Mouse (Mus musculus) kidney, postnatal 0 days (tissue): ENCODE measurements around the gene Efcab14. TPM values are rescaled to one million over a fixed set of nuclear protein-coding genes. Genes with fewer than 3 reads are reported as not detected.

ENCODE experiments used
- ATAC-seq: fragments of 200-750 bp; cut with Nextera tagmentation; replicated peaks from 2 replicates; pipeline ENCODE4 v1.8.0; 2017; ENCODE audit warnings: low read depth, moderate number of reproducible peaks, moderate TSS enrichment, moderate library complexity; ENCODE audit not compliant: low FRiP score
- DNase-seq: peaks from one replicate; pipeline ENCODE4 v3.0.0-alpha.2; 2016; ENCODE audit warnings: low spot score
- H3K27ac ChIP-seq: fragments of 300-500 bp; sonication (generic); 2 replicates; pipeline ENCODE4 v1.5.1; 2014; ENCODE audit warnings: mild to moderate bottlenecking
- H3K27me3 ChIP-seq: fragments of 300-500 bp; sonication (generic); 2 replicates; pipeline ENCODE4 v1.6.1; 2014; ENCODE audit warnings: low read length, mixed read lengths; ENCODE audit not compliant: insufficient read depth
- H3K36me3 ChIP-seq: fragments of 300-500 bp; sonication (generic); 2 replicates; pipeline ENCODE4 v1.6.1; 2014; ENCODE audit warnings: low read length, mixed read lengths; ENCODE audit not compliant: insufficient read depth
- H3K4me1 ChIP-seq: fragments of 300-500 bp; sonication (generic); replicated peaks from 2 replicates; pipeline ENCODE4 v1.6.1; 2014; ENCODE audit warnings: antibody characterized with exemption, low read length, mixed read lengths; ENCODE audit not compliant: insufficient read depth
- H3K4me2 ChIP-seq: fragments of 300-500 bp; sonication (generic); 2 replicates; pipeline ENCODE4 v1.6.1; 2014; ENCODE audit warnings: mild to moderate bottlenecking, low read length, moderate library complexity, mixed read lengths
- H3K4me3 ChIP-seq: fragments of 300-500 bp; sonication (generic); replicated peaks from 2 replicates; pipeline ENCODE4 v1.5.1; 2014; ENCODE audit warnings: low read depth, low read length
- H3K9ac ChIP-seq: fragments of 300-500 bp; sonication (generic); 2 replicates; pipeline ENCODE4 v1.6.1; 2014; ENCODE audit warnings: low read depth, low read length
- H3K9me3 ChIP-seq: fragments of 300-500 bp; sonication (generic); replicated peaks from 2 replicates; pipeline ENCODE4 v1.6.1; 2016; ENCODE audit warnings: low read length, inconsistent platforms, mixed read lengths
- CTCF ChIP-seq: IDR thresholded peaks from 2 replicates; pipeline ENCODE4 v1.5.1; 2016; ENCODE audit warnings: antibody characterized with exemption, low read depth, mild to moderate bottlenecking, moderate library complexity
- WGBS: fragments of 180-500 bp; shearing (Covaris S2); extraction: QIAGEN DNeasy Blood & Tissue Kit; methylation state at CpG from one replicate; pipeline ENCODE4 v1.1.7; 2014; 5-methylcytosine and 5-hydroxymethylcytosine counted together
- polyA plus RNA-seq: library from polyadenylated mRNA; unstranded; fragments of >200 nt; fragmentation: Nextera tagmentation; extraction: Ambion mirVana; gene quantifications from 2 replicates; pipeline ENCODE4 v1.2.1, GENCODE M21; 2015

Gene Efcab14
- polyA plus RNA-seq, 1 experiment from 2014 or later, result 28.9 TPM

DNA sequence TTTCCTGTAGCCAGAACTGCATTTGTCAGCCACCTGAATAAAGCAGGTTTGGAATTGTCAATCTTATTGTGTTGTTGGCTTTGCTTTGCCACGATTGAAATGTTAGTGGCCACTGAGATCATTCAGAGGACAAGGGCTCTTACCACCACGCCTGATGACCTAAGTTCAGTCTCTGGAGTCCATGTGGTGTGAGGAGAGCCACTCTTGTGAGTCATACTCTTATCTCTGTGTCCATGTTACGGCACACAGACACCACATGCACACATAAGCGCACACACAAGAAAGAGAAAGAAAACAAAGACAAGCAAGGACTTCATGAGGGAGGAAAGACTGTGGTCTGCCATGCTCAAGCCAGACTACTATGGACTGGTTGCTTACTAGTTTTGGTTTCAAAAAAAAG is 5.6 kb downstream of the Efcab14 start:
- 96% methylated on average over 4 of the region's 4 CpGs for WGBS
- H3K9me3 ChIP-seq, result no peaks in the 10 kb centered on the region
- no peak for ATAC-seq

DNA sequence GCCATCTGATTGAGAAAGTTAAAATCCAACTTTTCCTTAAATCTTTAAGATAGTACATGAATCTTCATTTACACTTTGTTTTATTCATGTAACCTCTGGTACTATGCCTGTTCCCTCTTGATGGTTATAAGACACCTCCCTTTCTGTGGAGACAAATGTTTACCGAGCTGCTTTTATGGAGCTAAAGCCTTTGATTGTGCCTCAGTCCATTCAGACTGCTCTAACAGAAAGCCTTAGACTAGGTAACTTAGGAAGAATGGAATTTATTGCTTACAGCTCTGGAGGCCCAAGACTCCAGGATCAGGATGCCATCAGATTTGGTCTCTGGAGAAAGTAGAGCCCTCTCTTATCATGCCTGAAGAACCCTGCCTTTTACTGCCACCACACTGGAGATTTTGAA is 10.6 kb downstream of the Efcab14 start:
- 12% methylated on average over 1 of the region's 1 CpGs for WGBS
- no peaks in the 10 kb centered on the region for H3K9me3 ChIP-seq
- H3K4me2 ChIP-seq, result no peak overlapping the region
- TF ChIP-seq CTCF, result no peak
- DNase-seq, result no peak
- no peaks in the 10 kb centered on the region for H3K4me1 ChIP-seq
- no peak overlapping the region for H3K9ac ChIP-seq
- H3K27me3 ChIP-seq, result no peaks in the 10 kb centered on the region
- no peak overlapping the region for H3K27ac ChIP-seq
- H3K36me3 ChIP-seq, result peaks cover 25% of the 10 kb centered on the region; the same call in 1 of the 2 replicates
- no peak for ATAC-seq
- no peak overlapping the region for H3K4me3 ChIP-seq

More for the DNA sequence above, 5.6 kb downstream of the Efcab14 start:
- DNase-seq, result no peak
- Histone ChIP-seq H3K27me3 (no peaks in the 10 kb centered on the region), H3K4me2 (no peak overlapping the region), H3K4me3 (no peak overlapping the region), H3K36me3 (peaks cover 23% of the 10 kb centered on the region), H3K4me1 (peaks cover 15% of the 10 kb centered on the region; the same call in 1 of the 2 replicates), H3K27ac (no peak overlapping the region), H3K9ac (no peak overlapping the region)
- no peak for TF ChIP-seq CTCF

DNA sequence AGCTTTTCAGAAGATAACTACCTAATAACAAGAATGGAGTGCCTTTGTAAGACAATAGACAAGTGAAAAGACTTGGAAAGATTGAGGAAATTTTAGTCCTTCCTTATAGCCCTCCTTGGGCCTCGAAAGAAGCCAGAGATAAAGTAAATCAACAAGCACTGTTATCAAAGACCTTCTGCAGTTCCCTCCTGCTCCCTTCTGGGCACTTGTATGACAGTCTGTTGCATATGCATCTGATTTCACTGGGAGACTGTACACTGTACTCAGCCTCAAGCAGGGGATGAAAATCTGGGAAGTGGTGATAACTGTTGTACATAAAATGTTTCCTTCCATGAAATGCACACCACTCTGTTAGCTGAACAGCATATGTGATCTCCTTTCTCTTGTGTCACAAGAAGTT is 11.8 kb downstream of the Efcab14 start:
- ATAC-seq (no peak), DNase-seq (no peak)
- 93% methylated on average over 1 of the region's 1 CpGs for WGBS
- H3K9me3 ChIP-seq, result no peaks in the 10 kb centered on the region
- no peak overlapping the region for H3K4me3 ChIP-seq
- no peak overlapping the region for H3K27ac ChIP-seq
- H3K9ac ChIP-seq, result no peak overlapping the region
- no peak overlapping the region for H3K4me2 ChIP-seq
- no peak for TF ChIP-seq CTCF
- peaks cover 34% of the 10 kb centered on the region; the same call in 1 of the 2 replicates for H3K36me3 ChIP-seq
- H3K27me3 ChIP-seq, result no peaks in the 10 kb centered on the region
- no peaks in the 10 kb centered on the region for H3K4me1 ChIP-seq

DNA sequence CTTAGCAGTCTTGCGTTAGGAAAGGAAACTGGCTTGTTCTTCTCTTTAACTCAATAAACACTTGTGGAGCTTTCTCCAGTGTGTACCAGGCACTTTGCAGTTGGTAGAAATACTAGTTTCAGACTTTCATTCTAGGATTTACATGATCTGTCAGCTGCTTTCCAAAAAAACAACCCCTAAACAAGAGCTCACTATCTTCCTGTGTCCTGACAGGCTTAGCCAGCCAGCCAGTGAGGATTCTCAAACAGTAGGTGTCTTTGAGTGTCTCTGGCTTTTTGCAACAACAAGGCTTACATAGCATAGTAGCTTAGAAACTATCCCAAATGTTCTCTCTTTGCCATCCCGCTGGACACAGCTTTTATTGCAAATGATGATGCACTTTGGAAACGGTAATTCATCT is 16.6 kb downstream of the Efcab14 start:
- Histone ChIP-seq H3K4me1 (no peaks in the 10 kb centered on the region), H3K9me3 (no peaks in the 10 kb centered on the region), H3K27ac (no peak overlapping the region), H3K4me3 (no peak overlapping the region), H3K4me2 (no peak overlapping the region), H3K27me3 (no peaks in the 10 kb centered on the region), H3K9ac (no peak overlapping the region), H3K36me3 (peaks cover 22% of the 10 kb centered on the region; the same call in 1 of the 2 replicates)
- ATAC-seq, result no peak
- DNase-seq, result no peak
- WGBS, result 95% methylated on average over 3 of the region's 3 CpGs
- no peak for TF ChIP-seq CTCF

DNA sequence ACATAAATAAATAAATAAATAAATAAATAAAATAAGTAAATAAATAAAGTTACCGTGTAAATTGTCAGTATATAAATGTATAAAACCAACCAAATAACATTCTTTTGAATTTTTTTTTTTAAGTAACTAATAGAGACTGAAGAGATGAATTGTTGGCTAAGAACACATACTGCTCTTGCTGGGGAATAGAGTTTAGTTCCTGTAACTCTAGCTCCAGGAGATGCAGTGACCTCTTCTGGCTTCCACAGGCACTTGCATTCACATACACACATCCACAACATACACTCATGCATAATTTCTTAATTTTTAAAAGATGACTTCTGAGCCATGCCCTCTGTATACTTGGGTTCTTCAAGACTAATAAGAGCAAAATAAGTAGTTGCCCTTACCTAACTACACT is 17.3 kb downstream of the Efcab14 start:
- ATAC-seq (no peak), DNase-seq (no peak)
- Histone ChIP-seq H3K27me3 (no peaks in the 10 kb centered on the region), H3K27ac (no peak overlapping the region), H3K4me1 (no peaks in the 10 kb centered on the region), H3K4me3 (no peak overlapping the region), H3K36me3 (peaks cover 18% of the 10 kb centered on the region; the same call in 1 of the 2 replicates), H3K9me3 (no peaks in the 10 kb centered on the region), H3K4me2 (no peak overlapping the region), H3K9ac (no peak overlapping the region)
- peak; percentile 34 for TF ChIP-seq CTCF
- 90% methylated on average over 1 of the region's 1 CpGs for WGBS

DNA sequence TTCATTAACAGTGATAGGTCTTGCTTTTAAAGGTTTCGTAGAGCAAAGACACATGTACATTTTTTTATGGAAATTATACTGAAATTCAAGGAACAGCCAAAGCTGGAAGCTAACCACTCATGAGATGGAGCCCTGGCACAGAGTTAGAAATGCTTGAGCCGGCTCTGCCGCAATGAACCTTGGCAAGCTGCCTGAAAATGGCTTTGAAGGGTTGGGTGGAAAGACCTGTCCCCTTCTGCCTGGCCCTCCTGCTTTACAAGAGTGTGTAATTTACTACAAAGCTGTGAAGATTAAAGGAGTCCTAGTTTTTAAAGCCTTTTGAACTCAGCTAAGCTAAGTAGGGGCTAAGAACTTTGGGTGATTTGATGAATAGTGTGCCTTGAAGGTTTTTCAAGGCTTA is 23.7 kb downstream of the Efcab14 start:
- Histone ChIP-seq H3K9me3 (no peaks in the 10 kb centered on the region), H3K9ac (no peak overlapping the region), H3K4me1 (no peaks in the 10 kb centered on the region), H3K27ac (no peak overlapping the region), H3K36me3 (peaks cover 25% of the 10 kb centered on the region), H3K27me3 (no peaks in the 10 kb centered on the region), H3K4me2 (no peak overlapping the region), H3K4me3 (no peak overlapping the region)
- DNase-seq, result no peak
- ATAC-seq, result no peak
- no peak for TF ChIP-seq CTCF
- WGBS, result 41% methylated on average over 3 of the region's 3 CpGs

DNA sequence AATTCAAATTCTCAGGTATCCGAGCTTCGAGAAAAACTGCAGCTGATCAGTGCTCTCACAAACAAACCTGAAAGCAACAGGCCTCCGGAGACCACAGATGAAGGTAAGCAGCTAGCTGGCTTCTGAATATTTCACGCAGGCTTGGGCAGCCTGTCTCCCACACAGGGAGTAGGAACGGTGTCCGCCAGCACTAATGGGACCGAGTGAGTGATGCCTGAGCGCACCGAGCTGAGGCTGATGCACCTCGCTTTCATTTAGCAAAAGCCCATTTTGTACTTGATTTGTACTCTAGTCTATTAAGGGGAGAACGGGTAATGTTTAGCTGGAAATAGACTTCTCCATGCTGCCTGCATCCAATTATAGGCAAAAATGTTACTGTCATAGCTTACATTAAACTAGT is 27.0 kb downstream of the Efcab14 start:
- Histone ChIP-seq H3K4me2 (no peak overlapping the region), H3K9ac (no peak overlapping the region), H3K36me3 (peaks cover 23% of the 10 kb centered on the region; the same call in 1 of the 2 replicates), H3K4me3 (no peak overlapping the region), H3K9me3 (no peaks in the 10 kb centered on the region), H3K27me3 (no peaks in the 10 kb centered on the region), H3K4me1 (no peaks in the 10 kb centered on the region), H3K27ac (no peak overlapping the region)
- ATAC-seq, result no peak
- no peak for DNase-seq
- TF ChIP-seq CTCF, result no peak
- WGBS, result 77% methylated on average over 11 of the region's 11 CpGs
